Mouse (Mus musculus) adipocyte (in vitro differentiated cells): Measurements from ENCODE around the gene Mecom.

Experiments used
- DNase-seq: peaks from one replicate; pipeline ENCODE4 v3.0.0-alpha.2; 2016; ENCODE audit warnings: low spot score

Mecom gene

DNA sequence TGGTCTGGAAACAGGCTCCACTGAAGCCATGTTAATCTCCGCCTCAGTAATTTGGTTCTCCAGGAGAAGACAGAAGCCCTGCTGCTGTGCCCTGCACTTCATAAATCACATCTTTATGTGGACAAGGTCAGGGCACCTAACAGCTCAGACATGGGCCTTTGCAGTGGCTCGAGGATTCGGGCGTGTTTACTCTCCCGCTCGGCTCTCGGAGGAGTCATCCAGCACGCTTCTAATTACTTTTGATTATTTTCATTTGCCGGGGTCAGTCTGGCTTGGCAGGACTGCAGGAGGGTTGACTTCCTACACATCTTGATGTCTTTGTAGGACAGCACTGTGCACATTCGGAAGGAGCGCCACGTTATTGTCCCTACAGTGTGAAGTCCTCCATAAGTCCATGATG, 529.6 kb downstream of the Mecom start:
- no peak for DNase-seq

DNA sequence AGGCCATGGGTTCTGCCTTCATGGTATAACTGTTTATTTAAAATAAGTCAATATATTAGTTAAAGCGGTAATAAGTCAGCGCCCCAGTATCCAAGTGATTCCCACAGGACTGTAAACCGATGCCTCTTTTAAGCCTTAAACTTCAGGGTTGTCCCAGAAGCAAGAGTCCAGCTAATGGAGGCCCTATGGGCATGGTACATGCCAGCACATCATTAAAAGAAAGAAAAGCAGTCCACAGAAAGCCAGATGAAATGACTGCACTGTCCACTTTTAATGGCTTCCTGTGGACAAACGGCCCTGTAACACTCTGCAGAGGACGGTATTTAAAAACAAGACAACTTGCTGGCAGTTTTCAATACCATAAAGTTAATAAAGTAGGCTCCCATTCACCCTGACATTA, 531.0 kb downstream of the Mecom start:
- no peak for DNase-seq

DNA sequence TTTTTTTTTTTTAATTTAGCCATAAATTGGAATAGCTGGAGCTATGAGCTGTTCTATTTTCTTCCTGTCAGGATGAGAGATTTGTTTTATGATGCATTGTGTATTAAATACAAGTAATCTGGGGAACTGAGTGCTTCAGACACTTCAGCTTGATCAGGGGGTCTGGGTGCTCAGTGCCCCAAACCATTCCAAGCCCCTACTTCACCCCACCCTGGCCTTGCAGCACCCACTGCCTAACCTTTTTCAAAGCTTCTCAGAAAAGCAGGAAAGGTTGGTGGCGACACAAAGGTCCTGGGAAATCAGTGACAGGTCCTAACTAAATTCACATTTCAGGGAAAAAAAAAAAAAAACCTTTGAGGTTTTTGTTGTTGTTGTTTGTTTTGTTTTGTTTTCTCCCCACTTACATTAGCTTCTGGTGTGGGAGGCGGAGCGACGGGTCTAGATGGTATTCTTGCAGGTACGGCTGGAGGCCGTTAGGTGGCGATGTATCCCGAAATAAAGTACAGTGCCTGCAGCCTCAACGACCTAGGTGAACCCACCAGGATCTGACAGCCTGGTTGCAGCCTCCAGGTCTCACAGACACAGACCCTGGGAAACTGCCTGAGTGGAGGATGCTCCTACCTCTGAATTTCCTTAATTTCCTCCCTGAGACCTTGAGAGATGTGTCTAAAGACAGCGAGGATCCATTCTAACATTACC, 532.7 kb downstream of the Mecom start:
- DNase-seq: peak; percentile 84

DNA sequence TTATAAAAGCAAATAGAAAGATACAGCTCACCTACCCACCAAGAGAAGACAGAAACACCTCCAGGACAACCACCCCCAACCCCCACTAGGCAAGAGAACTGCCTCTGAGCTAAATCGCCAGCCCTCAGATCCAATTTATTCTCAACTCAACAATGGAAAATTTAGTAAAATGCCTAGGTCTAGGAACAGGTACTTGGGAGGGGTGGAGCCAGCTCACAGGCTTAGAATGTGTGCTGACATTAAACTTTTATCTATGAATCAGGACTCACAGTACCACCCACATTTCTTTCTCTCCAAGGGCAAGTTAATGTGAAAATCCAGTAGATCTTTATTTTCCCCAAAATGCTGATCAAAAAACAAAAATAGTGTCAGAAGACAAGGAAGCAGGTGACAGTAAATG, 533.5 kb downstream of the Mecom start:
- DNase-seq: no peak

DNA sequence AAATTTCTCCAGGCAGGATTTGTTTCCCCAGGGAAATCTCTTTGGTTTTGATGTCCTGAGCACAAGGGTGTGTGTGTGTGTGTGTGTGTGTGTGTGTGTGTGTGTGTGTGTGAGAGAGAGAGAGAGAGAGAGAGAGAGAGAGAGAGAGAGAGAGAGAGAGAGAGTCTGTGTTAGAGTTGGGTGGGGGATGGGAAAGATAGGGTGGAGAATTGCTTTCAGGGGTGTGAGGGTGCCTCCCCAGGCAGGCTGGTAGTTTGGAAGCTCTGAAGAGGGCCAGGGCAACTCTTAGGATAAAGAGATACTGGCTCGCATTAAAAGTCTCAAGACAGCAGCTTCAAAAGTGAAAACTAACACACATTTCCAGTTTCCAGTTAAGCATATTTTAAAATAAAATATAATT, 534.4 kb downstream of the Mecom start:
- no peak for DNase-seq

DNA sequence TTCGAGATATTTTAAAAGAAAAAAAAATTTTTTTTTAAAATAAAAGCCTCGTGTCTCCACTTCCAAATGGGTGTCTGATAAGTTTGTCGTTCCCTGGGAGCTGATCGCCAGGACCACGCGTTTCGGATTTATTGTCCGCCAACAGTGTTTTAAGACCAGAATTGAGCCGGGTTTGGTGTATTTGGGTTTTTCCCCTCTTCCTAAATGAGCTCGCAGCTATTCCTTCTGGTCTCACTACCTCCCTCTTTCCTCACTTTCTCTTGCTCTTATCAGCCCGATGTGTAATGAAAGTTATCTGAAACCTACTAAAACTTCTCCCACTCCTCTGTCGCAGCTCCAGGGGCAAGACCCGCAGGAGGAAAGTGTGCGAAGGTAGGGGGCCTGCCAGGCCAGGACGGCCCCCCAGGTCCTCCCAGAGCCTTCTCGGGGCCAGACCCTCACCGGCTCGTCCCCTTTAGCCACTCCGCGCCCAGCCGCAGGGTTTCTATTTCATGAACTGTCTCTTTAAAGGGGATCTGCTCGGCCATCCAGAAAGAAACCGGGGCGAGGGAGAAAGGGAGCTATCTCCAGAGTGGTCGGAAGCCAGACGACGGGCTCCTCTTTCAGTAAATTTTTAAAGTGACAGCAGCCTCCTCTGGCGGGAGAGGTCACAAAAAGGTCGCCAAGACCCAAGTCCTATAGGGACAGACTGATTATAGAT, 535.0 kb downstream of the Mecom start:
- peak; percentile 59 for DNase-seq

DNA sequence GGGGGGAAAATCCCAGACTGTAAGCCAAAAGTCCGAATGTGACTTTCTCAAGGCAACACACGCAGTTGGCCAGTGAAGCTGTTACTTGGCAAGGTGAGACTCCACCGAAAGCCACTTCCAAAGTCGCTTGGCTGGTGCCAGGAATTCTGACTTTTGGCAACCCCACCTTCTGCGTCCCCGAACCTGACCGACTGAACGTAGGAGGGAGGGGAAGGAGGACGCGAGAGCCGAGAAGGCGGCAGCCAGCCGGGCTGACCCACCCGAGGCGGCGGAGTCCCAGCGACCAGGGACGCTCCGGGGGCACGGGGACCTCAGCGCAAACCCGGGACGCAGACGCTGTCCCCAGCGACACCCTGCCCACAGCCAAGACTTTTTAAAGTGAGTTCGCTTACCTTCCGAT, 535.7 kb downstream of the Mecom start:
- peak; percentile 59 for DNase-seq

DNA sequence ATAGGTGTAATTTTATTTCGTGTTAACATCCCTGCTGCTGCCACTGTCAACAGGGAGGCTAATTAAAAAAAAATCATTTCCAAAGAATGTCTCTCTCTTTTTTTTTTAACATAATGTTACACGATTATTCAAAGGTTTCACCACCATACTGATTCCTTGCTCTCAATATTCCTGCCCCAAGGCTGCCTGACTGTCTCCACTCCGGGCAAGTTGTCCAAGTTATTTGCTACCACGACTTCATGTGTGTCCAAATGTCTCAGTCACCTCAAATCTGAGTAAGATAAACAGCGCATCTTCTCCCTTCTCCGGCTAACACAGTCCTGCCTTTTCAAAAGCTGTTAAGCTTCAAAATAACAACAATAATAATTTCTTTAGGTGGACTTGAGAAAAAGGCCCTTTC, 536.1 kb downstream of the Mecom start:
- DNase-seq: no peak

DNA sequence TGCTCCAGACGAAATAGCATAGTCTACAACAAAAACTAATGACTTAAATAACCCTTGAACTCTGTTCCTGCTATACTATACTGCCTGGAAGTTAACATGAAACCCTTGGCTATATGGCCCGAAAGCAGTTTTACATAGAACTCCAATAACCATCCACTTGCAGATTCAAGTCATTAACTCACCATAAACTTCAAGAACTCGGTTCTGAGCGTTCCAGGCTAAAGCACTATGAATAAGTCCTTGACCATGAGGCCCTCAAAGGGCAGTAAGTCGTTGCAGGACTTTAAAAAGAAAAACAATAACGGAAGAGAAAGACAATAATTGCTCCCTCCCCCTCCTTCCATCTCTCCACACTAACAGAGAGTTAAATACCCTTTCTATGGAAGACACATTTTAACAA, 536.9 kb downstream of the Mecom start:
- no peak for DNase-seq

DNA sequence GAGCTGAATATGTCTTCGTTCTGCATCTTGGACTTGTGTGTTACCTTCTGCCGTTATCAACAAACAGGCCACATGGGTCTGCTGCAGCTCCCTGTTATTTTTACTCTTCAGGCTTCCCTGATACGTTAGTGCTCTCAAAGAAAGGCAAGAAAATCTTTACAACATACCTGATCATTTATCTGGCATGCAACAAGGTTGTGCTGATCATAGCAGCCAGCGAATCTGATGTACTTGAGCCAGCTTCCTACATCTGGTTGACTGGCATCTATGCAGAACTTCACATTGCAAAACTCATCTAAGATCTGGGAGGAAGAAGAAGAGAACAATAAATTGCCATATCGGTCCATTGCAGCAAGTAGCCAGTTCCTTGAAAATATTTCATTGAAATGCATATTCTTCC, 538.2 kb downstream of the Mecom start:
- no peak for DNase-seq

DNA sequence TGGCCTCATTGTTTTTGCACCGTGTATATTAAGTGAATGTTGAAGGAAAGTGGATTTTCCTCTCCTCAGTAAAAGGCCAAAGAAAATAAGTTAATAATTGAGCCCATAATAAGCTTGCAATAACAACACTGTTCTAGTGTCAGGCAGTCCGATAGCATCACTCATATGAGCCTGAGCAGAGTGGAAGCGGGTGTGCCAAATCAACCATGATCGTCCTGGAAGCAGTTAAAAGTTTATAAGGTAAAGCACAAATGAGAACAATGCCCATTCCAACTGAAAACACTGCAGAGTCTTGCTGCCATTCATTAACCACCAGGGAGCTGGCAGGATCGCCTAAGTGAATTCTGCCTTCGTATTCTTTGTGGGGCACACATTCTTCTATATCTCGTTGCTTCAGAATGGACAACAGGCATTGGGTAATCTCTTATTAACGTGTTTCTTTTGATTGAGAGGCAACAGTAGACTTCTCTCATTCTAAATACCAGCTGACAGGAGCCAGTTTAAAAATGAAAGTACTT, 542.9 kb downstream of the Mecom start:
- no peak for DNase-seq

DNA sequence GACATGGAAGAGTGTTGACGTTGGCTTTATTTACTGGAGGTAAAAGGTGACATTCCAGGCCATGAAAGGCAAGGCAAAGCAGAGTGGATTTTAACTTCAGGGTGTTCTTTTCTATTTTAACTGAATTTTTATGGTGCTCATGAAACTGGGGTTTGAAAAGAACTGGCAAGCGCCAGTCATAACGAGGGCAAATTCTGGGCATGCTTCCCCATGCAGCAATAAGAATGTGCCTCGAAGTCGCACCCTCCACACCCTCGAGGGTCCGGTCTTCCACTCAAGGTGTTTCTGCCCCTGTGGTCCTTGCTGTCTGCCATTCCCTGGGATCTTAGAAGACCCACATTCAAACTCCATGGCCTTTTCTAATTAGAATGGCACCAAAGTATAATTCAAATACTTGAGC, 547.5 kb downstream of the Mecom start:
- no peak for DNase-seq

DNA sequence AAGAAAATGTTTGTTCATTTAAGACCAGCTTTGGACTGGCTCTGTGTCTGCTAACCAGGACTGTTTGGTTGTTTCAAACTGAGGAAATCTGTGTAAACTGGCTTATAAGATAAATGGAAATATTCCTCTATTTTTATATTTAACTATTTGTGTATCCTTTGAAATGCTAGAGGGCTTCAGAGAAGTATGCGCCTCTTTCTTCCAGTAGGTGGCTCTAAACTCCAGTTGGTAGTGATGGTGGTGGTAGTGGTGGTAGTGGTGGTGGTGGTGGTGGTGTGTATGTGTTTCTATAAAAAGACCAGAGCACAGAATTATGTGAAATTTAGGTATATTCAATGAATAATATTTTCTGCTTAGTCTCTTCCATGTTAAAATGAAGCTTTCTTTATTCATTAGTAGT, 548.8 kb downstream of the Mecom start:
- peak; percentile 49 for DNase-seq

DNA sequence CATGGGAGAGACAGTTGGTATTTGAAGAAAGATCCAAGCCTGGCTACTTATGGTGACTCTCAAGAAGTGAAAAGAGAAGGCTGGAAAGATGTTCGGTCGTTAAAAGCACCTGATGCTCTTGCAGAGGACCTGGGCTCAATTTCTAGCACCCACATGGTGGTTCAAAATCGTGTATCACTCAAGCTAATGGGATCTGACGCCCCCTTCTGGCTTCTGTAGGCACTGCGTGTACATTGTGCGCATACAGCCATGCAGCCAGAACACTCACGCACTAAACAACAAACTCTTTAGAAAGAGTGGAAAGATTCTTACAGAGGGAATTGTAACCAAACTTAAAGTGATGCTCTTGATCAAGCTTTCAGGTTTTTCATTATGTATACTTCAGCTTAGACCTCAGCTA, 550.7 kb downstream of the Mecom start:
- no peak for DNase-seq

DNA sequence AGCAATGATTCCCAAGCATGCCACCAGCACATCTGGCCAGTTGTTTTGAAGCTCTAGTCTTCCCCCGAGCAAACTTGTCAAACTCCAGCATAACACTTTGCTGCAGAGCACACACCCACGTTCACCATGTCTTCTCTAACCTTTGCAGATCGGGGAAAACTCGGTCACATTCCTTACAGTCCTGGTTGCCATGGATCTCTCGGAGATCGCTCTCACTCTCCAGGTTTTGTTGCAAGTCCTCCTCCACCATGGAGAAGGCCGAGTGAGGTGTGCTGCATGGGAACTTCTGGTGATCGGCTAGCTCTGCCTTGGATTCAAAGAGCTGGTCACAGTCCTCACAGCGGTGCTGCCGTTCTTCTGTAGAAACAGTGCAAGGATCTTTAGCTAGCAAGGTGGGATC, 554.5 kb downstream of the Mecom start:
- no peak for DNase-seq

DNA sequence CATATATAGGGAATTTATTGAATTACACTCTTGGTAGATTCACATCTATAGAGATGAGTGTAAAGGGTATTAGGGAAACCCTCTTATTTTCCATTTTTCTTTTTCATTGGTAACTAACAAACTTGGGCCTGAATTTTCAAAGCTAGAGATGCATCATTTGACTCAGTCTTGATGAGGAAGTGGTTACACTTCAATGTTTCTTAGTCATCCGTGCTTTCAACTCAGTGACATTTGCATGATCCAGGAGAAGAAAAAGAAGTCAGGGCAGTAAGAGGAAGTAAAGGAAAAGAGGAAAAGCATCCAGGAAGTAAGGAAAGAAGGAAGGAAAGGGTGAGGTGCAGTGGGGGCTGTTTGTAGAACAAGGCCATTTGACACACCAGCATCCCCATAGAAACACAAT, 556.3 kb downstream of the Mecom start:
- DNase-seq: no peak

DNA sequence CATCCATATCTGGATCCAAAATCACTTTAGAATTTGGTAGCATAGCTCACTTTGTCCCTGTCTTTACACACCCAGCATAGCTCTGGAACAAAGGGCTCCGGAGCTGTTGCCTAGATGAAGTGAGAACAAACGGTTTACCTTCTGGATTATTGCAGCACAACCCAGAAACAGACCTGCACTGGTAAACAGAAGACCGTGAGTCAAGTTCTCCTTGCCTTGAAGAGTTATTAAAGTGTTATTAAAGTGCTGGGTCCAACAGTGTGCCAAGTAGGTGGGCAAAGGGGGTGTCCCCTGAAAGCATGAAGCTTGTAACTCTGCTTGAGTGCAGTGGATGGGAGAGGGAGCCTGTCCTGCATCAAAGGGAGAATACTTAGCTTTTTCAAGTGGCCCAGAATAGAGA, 563.4 kb downstream of the Mecom start:
- no peak for DNase-seq

DNA sequence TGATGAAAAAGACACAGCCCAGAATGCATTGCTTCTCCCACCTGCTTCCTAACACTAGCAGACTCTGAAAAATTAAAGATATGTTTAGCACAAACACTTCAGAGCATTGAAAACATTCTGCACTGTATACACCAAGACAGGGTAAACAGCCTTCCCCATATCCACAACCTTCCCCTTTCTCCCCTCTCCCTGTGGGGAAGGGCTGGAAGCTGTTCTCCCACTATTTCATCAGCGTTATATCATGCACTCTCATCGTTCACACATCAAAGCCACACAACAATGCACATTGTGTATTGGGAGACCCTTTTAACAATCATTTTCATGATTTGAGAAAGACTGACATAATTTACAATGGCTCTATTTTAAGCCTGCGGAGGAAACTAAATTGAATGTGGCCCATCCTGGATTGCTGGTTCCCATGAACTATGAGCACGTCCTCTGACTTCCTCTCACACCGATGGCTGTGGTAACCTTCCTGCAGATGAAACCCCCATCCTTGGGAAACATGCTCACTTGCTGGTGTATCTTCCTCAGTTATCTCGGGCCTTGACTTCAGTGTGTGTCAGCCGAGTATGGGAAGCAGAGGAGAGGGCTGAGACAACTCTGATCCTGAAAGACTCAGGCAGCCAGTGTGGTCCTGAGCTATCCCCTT, 566.4 kb downstream of the Mecom start:
- DNase-seq: no peak

DNA sequence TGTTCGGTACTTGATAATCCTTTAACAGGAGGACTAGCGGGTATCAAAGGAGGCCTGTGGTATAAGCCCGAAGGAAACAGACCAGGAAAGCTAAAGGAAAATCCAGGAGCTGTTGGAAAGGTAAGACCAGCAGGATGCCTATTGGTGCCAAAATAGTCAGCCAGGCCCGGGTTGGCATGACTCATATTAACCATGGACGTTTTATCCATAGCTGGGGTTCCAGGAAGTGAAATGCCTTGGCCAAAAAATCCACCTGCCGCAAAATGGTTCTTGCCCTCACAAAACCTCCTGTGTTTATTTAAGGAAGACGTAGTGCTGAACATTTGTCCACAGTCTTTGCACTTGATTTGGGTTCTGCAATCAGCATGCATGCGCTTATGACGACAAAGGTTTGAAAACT, 567.3 kb downstream of the Mecom start:
- DNase-seq: no peak

DNA sequence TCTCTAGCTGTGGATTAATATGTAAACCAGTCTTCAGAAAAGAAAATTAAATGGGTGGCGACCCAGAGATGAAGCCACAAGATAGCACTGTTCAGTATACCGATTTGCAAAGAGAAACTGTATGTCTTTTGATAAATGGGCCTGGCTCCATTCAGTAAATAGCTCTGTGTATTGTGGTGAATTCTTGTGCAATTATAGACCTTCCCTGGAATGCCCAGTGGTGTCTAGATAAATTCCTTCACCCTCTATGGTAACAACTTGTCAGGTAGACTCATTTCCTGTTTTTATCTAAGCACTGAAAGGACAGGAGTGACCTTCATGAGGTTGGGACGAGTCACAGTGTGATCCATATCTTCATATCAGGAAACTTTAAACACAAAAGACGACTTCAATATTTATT, 571.2 kb downstream of the Mecom start:
- no peak for DNase-seq

DNA sequence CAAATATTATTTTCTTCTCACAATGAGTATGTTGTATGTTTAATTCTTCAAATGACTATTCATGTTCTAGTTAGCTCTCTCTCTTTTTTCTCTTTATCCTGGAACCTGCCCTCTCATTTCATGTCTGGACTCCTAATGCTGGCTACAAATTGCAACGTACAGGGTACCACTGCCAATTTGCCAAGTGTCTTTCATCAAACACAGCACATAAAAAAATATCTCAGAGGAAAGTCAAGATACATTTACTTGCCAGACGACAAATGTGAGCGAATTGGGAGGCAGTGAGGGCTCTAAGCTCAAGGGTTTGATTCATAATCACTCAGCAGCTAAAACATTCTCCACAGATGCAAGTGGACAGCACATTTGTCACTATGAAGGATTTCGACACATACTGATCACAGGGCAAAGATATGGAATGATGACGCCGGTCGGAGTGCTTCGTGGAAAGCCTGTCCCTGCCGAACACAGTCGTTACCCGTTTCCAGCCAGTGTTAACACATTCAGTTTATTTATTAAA, 579.3 kb downstream of the Mecom start:
- DNase-seq: no peak

DNA sequence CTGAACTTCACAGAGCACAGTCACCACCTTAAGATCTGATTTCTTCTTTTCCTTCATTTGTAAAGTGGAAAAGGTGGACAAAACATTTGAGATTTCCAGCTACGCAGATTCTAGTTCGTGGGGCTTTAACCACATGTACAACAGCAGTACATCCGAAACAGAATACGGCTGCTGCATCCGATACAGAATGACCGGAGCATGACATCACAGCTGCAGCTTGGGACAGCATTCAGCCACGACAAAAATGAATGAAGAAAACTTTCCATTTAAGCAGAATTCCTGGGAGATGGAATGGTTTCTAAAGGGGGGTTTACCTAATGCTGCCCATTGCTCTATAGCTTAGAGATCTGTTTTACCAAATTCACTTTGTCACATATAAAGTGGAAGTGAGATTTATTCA, 583.9 kb downstream of the Mecom start:
- DNase-seq: no peak

DNA sequence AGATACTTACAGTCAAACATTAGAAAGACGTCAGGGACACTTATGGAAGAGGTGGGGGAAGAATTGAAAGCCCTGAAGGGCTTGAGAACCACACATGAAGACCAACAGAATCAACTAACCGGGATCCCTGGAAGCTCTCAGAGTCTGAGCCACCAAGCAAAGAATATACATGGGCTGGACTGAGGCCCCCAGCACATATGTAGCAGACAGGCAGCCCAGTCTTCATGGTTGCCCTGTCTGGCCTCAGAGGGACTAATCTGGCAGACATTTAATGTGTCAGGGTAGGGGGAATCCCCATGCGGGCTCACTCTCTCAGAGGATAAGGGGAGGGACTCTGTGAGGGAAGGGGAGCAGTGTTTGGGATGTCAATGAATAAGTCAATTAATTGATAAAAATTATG, 584.4 kb downstream of the Mecom start:
- DNase-seq: no peak
